Mouse (Mus musculus) hindbrain, embryonic 11.5 days (tissue): ENCODE results near the gene Dusp18. TPM values are rescaled to one million over a fixed set of nuclear protein-coding genes. Genes with fewer than 3 reads are reported as not detected.

Source experiments
- ATAC-seq: fragments of 200-750 bp; cut with Nextera tagmentation; 2 replicates; pipeline ENCODE4 v1.8.0; 2017; ENCODE audit warnings: mild to moderate bottlenecking, moderate TSS enrichment, moderate library complexity; ENCODE audit not compliant: low FRiP score
- DNase-seq: peaks from one replicate; pipeline ENCODE4 v3.0.0-alpha.2; 2015; ENCODE audit warnings: low spot score
- H3K27ac ChIP-seq: fragments of 300-500 bp; sonication (generic); 2 replicates; pipeline ENCODE4 v1.5.1; 2014; ENCODE audit warnings: mild to moderate bottlenecking, low read depth, low read length
- H3K27me3 ChIP-seq: fragments of 300-500 bp; sonication (generic); 2 replicates; pipeline ENCODE4 v1.6.1; 2014; ENCODE audit warnings: mild to moderate bottlenecking, low read length, moderate library complexity, mixed read lengths; ENCODE audit not compliant: control insufficient read depth, insufficient read depth
- H3K36me3 ChIP-seq: fragments of 300-500 bp; sonication (generic); 2 replicates; pipeline ENCODE4 v1.6.1; 2014; ENCODE audit warnings: mild to moderate bottlenecking, low read length, moderate library complexity, mixed read lengths; ENCODE audit not compliant: control insufficient read depth, insufficient read depth
- H3K4me1 ChIP-seq: fragments of 300-500 bp; sonication (generic); replicated peaks from 2 replicates; pipeline ENCODE4 v1.6.1; 2014; ENCODE audit warnings: low read length, mixed read lengths; ENCODE audit not compliant: control insufficient read depth, insufficient read depth
- H3K4me2 ChIP-seq: fragments of 300-500 bp; sonication (generic); replicated peaks from 2 replicates; pipeline ENCODE4 v1.6.1; 2014; ENCODE audit warnings: mild to moderate bottlenecking, low read depth, low read length
- H3K4me3 ChIP-seq: fragments of 300-500 bp; sonication (generic); 2 replicates; pipeline ENCODE4 v1.5.1; 2014; ENCODE audit warnings: low read depth, low read length
- H3K9ac ChIP-seq: fragments of 300-500 bp; sonication (generic); 2 replicates; pipeline ENCODE4 v1.6.1; 2014; ENCODE audit warnings: low read depth, low read length
- H3K9me3 ChIP-seq: fragments of 300-500 bp; sonication (generic); 2 replicates; pipeline ENCODE4 v1.6.1; 2016; ENCODE audit warnings: low read length; ENCODE audit not compliant: control insufficient read depth
- WGBS: fragments of 180-500 bp; shearing (Covaris S2); extraction: QIAGEN DNeasy Blood & Tissue Kit; methylation state at CpG from one replicate; pipeline ENCODE4 v1.1.7; 2014; 5-methylcytosine and 5-hydroxymethylcytosine counted together
- polyA plus RNA-seq: library from polyadenylated mRNA; unstranded; fragments of >200 nt; fragmentation: Nextera tagmentation; extraction: Ambion mirVana; gene quantifications from 2 replicates; pipeline ENCODE4 v1.2.1, GENCODE M21; 2014

Dusp18 gene
- polyA plus RNA-seq, 1 experiment from 2014 or later: 28.0 TPM

DNA sequence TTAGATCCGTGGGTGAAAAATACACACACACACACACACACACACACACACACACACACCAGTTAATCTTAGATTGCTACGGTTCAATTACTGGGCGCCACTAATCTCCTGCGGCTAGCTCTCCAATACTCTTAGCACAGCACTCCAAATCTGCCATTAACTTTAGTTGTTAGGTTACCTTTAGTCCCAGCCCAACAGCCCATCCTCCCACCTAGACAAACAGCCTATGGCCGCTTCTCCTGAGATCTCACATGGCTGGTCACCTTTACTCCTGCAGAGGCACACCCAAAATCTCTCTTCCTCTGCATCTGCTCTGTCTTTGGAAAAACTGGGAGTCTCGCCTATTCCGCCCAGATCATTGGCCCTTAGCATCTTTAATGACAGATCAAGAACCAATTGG is 46.3 kb downstream of the Dusp18 start:
- no peak overlapping the region for H3K4me3 ChIP-seq
- no peak overlapping the region for H3K9ac ChIP-seq
- DNase-seq (no peak), ATAC-seq (no peak)
- H3K9me3 ChIP-seq: no peaks in the 10 kb centered on the region
- H3K27ac ChIP-seq: no peak overlapping the region
- 95% methylated on average over 7 of the region's 7 CpGs for WGBS
- H3K36me3 ChIP-seq: no peaks in the 10 kb centered on the region
- no peaks in the 10 kb centered on the region for H3K27me3 ChIP-seq
- no peaks in the 10 kb centered on the region for H3K4me1 ChIP-seq
- H3K4me2 ChIP-seq: no peak overlapping the region

DNA sequence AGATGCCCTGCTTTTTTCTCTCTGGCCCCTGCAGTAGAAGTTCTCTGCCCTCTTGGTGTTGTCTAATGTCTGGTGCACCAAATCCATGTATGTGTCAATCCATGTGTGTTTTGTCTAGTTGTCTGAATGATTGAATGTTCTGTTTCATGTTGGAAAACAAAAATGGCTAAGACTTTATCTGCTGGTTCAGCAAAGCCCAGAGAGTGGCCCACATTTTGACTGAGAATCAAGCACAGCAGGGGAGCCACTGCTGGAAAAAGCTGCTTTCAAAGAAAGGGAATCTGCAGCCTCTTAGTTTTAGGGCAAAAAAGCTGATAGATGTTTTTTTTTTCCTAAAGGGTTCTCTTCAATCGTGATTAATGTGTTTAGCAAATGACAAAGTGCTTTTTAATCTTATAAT is 51.3 kb downstream of the Dusp18 start:
- 5% methylated on average over 1 of the region's 1 CpGs for WGBS

More for the DNA sequence above, 51.3 kb downstream of the Dusp18 start:
- no peak overlapping the region for H3K27ac ChIP-seq
- H3K9ac ChIP-seq: no peak overlapping the region
- H3K36me3 ChIP-seq: no peaks in the 10 kb centered on the region
- no peaks in the 10 kb centered on the region for H3K4me1 ChIP-seq
- no peak overlapping the region for H3K4me2 ChIP-seq
- no peaks in the 10 kb centered on the region for H3K9me3 ChIP-seq
- ATAC-seq (no peak), DNase-seq (no peak)
- H3K27me3 ChIP-seq: no peaks in the 10 kb centered on the region
- H3K4me3 ChIP-seq: no peak overlapping the region

Other genes starting within 250 kb of the Dusp18 start
- gene Morc2a, start 246.0 kb upstream of the Dusp18 start, polyA plus RNA-seq: 31.3 and 32.1 TPM in 2 replicates
- gene Osbp2, start 31.3 kb upstream of the Dusp18 start, polyA plus RNA-seq: 1.5 and 1.8 TPM in 2 replicates
- 0.27 and 1.2 TPM in 2 replicates for gene 4921536K21Rik, start 142 bp upstream of the Dusp18 start, polyA plus RNA-seq
- gene Slc35e4, start 19.4 kb downstream of the Dusp18 start, polyA plus RNA-seq: 4.0 and 4.4 TPM in 2 replicates
- gene Tcn2, start 36.9 kb downstream of the Dusp18 start, polyA plus RNA-seq: 32.8 and 38.8 TPM in 2 replicates
- gene Pes1, start 68.7 kb downstream of the Dusp18 start, polyA plus RNA-seq: 65.7 and 71.9 TPM in 2 replicates
- 0.17 and 0.19 TPM in 2 replicates for gene 4930556J24Rik, start 81.5 kb downstream of the Dusp18 start, polyA plus RNA-seq
- gene Gal3st1, start 88.4 kb downstream of the Dusp18 start, polyA plus RNA-seq: 1.4 and 1.5 TPM in 2 replicates
- gene Sec14l4, start 136.2 kb downstream of the Dusp18 start, polyA plus RNA-seq: not detected in 2 replicates
- gene Sec14l3, start 169.6 kb downstream of the Dusp18 start, polyA plus RNA-seq: not detected in 2 replicates
- gene Mtfp1, start 200.2 kb downstream of the Dusp18 start, polyA plus RNA-seq: 5.7 and 6.2 TPM in 2 replicates
- gene Sec14l2, start 228.2 kb downstream of the Dusp18 start, polyA plus RNA-seq: 1.7 and 2.1 TPM in 2 replicates
- gene Rnf215, start 240.0 kb downstream of the Dusp18 start, polyA plus RNA-seq: 24.8 and 31.8 TPM in 2 replicates